Mouse (Mus musculus): ENCODE results near the gene Leng8. TPM values are rescaled to one million over a fixed set of nuclear protein-coding genes. Genes with fewer than 3 reads are reported as not detected.

Gene Leng8
- polyA plus RNA-seq, 1 experiment from 2014 or later: 59.0 TPM

DNA sequence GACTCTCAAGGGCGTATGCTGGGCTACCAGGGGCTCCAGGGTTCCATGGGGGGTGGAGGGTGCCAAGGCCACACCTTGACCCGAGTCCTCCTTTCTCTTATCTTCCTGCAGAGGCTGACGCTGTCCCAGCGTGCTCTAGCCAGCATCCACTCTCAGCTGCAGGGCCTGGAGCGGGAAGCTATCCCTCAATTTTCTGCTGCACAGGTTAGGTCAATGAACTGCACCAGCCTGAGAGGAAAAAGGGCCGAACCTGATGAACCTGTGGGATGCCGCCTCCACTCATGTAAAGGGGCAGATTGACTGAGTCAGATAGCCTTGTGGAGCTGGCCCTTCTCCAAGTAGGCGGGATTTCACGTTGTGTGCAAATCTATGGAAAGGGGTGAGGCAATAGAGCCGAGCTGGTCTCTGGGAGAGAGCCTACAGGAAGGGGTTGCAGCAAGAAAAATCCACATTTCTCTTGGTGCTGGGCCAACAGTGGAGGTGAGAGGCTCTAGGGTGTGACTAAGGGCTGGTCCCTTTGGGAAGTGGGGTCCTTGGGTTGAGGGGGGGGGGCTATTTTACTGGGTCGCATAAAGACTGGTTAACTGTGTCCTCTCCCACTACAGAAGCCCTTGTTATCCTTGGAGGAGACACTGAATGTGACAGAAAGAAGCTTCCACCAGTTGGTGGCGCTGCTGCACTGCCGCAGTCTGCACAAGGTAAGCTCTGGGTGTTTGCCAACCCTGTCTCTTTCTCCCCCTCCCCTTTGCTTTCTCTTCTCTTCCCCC, 6.0 kb upstream of the Leng8 start:
- H3K4me2 ChIP-seq: no peak overlapping the region
- no peak overlapping the region for H3K4me3 ChIP-seq
- no peaks in the 10 kb centered on the region for H3K27me3 ChIP-seq
- WGBS: 28% methylated on average over 13 of the region's 13 CpGs
- H3K36me3 ChIP-seq: no peaks in the 10 kb centered on the region
- H3K4me1 ChIP-seq: peaks cover 14% of the 10 kb centered on the region
- H3K9ac ChIP-seq: 0 out of 2 replicates have a peak overlapping the region, but pooled peaks have one; percentile 10
- peak; percentile 48 for ATAC-seq (ENCODE audit: borderline replicate concordance, extremely low read depth, low FRiP score, low TSS enrichment)
- no peak overlapping the region for H3K27ac ChIP-seq
- H3K9me3 ChIP-seq: no peaks in the 10 kb centered on the region

DNA sequence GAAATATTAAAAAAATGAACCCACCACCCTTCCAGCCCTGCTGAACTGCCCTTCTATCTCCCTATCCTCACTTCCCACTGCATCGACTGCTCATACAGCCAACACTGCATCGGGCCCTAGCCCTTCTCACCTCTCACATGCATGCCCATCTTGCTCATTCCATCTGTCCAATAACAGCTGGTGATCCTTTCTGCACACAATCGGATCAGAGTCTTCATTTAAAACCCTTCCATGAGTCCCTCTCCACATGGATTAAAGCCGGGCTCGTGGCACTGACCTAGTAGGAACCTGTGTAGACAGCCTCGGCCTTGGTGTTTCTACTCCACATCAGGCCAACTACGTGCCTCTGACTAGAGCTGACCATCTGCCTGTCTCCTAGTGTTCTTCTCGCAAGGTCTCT, 4.9 kb upstream of the Leng8 start:
- Histone ChIP-seq H3K27ac (no peak overlapping the region), H3K4me3 (no peak overlapping the region)
- WGBS: 82% methylated on average over 8 of the region's 8 CpGs

DNA sequence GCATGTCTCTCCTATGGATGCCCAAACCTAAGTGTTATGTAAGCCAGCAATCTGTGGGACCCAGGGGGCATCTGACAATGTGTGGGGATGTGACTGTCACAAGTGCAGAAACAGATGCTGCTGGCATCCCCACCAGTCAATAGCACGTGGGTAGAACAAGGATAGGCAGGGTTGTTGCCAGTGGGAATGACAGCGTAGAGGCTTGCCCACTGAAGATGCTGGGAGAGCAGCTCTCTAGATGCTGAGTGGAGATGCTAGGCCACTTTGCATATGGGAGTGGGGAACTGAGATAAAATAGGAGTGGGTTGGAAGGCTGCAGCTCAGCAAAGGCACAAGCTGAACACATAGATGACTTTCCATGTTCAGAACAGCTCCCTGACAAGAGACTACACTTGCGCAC, 4.3 kb upstream of the Leng8 start:
- Histone ChIP-seq H3K9ac (no peak overlapping the region), H3K4me1 (peaks cover 15% of the 10 kb centered on the region), H3K4me3 (no peak overlapping the region), H3K27ac (no peak overlapping the region), H3K36me3 (no peaks in the 10 kb centered on the region), H3K9me3 (no peaks in the 10 kb centered on the region), H3K27me3 (no peaks in the 10 kb centered on the region), H3K4me2 (no peak overlapping the region)
- ATAC-seq (ENCODE audit: borderline replicate concordance, extremely low read depth, low FRiP score, low TSS enrichment): no peak
- WGBS: 89% methylated on average over 3 of the region's 3 CpGs

More for the DNA sequence above, 4.9 kb upstream of the Leng8 start:
- Histone ChIP-seq H3K9ac (no peak overlapping the region), H3K4me2 (no peak overlapping the region), H3K36me3 (no peaks in the 10 kb centered on the region), H3K9me3 (no peaks in the 10 kb centered on the region), H3K4me1 (peaks cover 15% of the 10 kb centered on the region), H3K27me3 (no peaks in the 10 kb centered on the region)
- ATAC-seq (ENCODE audit: borderline replicate concordance, extremely low read depth, low FRiP score, low TSS enrichment): no peak

DNA sequence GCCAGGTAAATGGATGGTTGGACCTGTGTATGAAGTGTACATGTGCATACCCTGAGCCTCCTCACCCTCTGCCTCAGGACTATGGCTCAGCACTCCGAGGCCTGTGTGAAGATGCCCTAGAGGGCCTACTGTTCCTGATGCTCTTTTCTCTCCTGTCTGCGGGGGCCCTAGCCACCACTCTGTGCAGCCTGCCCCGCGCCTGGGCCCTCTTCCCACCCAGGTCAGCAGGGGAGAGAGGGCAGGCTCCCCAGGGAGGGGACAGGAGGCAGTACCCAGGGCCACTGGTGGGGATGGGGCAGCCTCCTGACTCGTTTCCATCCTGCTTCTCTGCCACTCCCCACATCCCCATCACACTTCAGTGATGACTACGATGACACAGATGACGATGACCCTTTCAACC, 3.8 kb upstream of the Leng8 start:
- H3K36me3 ChIP-seq: no peaks in the 10 kb centered on the region
- H3K27me3 ChIP-seq: no peaks in the 10 kb centered on the region
- no peaks in the 10 kb centered on the region for H3K9me3 ChIP-seq
- H3K9ac ChIP-seq: no peak overlapping the region
- no peak overlapping the region for H3K4me2 ChIP-seq
- WGBS: 77% methylated on average over 7 of the region's 7 CpGs
- H3K4me1 ChIP-seq: peaks cover 19% of the 10 kb centered on the region
- H3K27ac ChIP-seq: no peak overlapping the region
- no peak for ATAC-seq (ENCODE audit: borderline replicate concordance, extremely low read depth, low FRiP score, low TSS enrichment)
- no peak overlapping the region for H3K4me3 ChIP-seq

DNA sequence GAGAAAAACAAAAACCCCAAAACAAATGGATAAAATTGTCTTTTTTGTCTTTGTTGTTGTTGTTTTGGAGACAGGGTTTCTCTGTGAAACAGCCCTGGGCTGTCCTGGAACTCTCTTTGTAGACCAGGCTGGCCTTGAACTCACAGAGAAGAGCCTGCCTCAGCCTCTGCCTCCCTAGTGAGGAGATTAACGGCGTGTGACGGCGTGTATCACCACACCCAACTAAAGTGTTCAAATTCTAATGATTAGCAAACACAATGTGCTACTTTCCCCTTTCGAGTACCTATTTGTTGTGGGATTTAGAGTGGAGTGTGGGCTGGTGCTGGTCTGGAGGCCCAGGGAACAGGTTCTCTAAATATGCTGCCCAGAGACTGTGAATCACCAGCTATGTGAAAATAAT, 1.9 kb upstream of the Leng8 start:
- Histone ChIP-seq H3K9ac (no peak overlapping the region), H3K27me3 (no peaks in the 10 kb centered on the region), H3K36me3 (peaks cover 16% of the 10 kb centered on the region), H3K9me3 (no peaks in the 10 kb centered on the region), H3K4me2 (no peak overlapping the region), H3K4me3 (no peak overlapping the region), H3K4me1 (peaks cover 26% of the 10 kb centered on the region), H3K27ac (no peak overlapping the region)
- 78% methylated on average over 5 of the region's 5 CpGs for WGBS
- no peak for ATAC-seq (ENCODE audit: borderline replicate concordance, extremely low read depth, low FRiP score, low TSS enrichment)

DNA sequence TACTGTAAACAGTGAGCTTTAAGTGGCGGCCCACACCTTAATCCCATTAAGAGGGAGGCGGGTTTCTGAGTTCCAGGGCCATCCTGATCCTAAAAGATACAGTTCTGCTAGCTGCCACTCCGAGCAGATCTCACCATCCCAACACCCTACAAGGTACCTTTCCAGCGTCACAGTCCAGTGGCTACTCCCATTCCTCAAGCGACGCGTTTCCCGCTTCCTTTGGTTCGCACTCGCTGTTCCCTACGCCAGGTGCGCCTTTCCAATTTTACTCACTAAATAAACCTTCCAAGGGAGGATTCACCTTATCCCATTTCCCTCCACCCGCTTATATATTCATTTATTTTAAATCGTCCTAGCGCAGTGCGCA, 452 bp upstream of the Leng8 start:
- Histone ChIP-seq H3K4me1 (peaks cover 20% of the 10 kb centered on the region), H3K27ac (peak overlapping the region; percentile 71), H3K4me2 (peak overlapping the region; percentile 85), H3K4me3 (peak overlapping the region; percentile 92), H3K36me3 (peaks cover 31% of the 10 kb centered on the region), H3K9me3 (no peaks in the 10 kb centered on the region), H3K9ac (peak overlapping the region; percentile 73), H3K27me3 (no peaks in the 10 kb centered on the region)
- peak; percentile 10; the same call in 1 of the 2 replicates for ATAC-seq (ENCODE audit: borderline replicate concordance, extremely low read depth, low FRiP score, low TSS enrichment)
- under 1% methylated on average over 16 of the region's 16 CpGs for WGBS

DNA sequence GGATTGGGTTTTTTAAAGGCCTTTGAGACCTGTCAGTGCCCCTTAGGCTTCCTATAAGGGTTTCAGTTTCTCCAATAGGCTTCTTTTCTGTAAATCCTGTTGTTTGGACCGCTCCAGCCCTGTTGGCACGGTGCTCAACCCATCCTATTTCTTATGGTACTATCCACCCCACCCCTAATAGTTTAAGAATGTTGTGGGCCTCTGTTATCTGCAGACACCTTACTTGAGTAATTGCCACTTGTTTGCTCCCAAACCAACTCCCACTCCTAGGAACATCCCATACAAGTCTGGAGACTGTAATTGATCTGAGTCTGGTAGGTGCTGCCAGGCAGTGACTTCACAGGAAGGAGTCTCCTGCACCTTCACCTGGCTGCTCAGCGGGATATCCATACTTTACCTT, 907 bp downstream of the Leng8 start:
- H3K9ac ChIP-seq: peak overlapping the region; percentile 76
- no peaks in the 10 kb centered on the region for H3K27me3 ChIP-seq
- H3K4me3 ChIP-seq: peak overlapping the region; percentile 92
- peaks cover 44% of the 10 kb centered on the region for H3K36me3 ChIP-seq
- no peaks in the 10 kb centered on the region for H3K9me3 ChIP-seq
- peak overlapping the region; percentile 93; the same call in 1 of the 2 replicates for H3K27ac ChIP-seq
- 48% methylated on average over 3 of the region's 3 CpGs for WGBS
- ATAC-seq (ENCODE audit: borderline replicate concordance, extremely low read depth, low FRiP score, low TSS enrichment): no peak
- peak overlapping the region; percentile 85 for H3K4me2 ChIP-seq
- H3K4me1 ChIP-seq: peaks cover 18% of the 10 kb centered on the region

DNA sequence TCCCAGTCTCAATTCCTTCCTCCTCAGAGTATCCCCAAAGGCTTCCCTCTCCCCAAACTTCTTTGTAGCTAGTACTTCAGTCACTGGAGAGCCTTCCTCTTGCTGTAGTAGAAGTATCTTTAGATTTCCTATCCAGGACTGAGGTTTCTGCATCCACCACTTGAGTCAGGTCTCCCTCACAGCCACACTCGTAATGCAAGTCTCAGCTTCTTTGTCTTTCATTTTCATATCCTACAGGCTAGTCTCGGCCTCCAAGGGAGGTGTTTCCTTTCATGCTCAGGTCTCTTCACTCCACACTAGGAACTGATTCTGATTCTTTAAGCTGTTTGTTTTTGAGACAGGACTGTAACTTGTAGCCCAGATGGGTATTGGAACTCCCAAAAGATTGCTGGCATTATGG, 1.3 kb downstream of the Leng8 start:
- Histone ChIP-seq H3K4me2 (peak overlapping the region; percentile 85), H3K4me1 (peaks cover 18% of the 10 kb centered on the region), H3K27ac (no peak overlapping the region), H3K4me3 (peak overlapping the region; percentile 92), H3K36me3 (peaks cover 49% of the 10 kb centered on the region), H3K9me3 (no peaks in the 10 kb centered on the region), H3K9ac (peak overlapping the region; percentile 76; the same call in 1 of the 2 replicates), H3K27me3 (no peaks in the 10 kb centered on the region)
- 90% methylated on average over 2 of the region's 2 CpGs for WGBS
- ATAC-seq (ENCODE audit: borderline replicate concordance, extremely low read depth, low FRiP score, low TSS enrichment): no peak

DNA sequence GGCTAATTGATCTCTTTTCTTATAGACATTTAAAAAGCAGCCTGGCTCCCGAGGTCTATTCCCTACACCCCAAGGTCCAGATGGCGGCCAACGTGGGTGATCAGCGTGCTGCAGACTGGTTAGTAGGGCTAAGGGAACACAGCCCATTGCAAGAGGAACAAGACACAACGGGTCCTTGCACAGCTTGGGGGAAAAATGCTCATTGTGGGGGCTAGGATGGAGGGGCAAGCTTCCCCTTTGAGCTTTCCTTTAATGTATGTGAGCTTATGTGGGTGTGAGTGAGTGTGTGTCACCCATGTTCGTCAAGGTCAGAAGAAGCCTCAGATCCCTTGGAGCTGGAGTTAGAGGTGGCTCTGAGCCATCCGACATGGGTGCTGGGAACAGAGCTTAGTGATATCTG, 1.8 kb downstream of the Leng8 start:
- no peak for ATAC-seq (ENCODE audit: borderline replicate concordance, extremely low read depth, low FRiP score, low TSS enrichment)
- Histone ChIP-seq H3K9ac (no peak overlapping the region), H3K27ac (no peak overlapping the region), H3K4me1 (peaks cover 18% of the 10 kb centered on the region), H3K9me3 (no peaks in the 10 kb centered on the region), H3K27me3 (no peaks in the 10 kb centered on the region), H3K36me3 (peaks cover 54% of the 10 kb centered on the region), H3K4me2 (peak overlapping the region; percentile 85), H3K4me3 (peak overlapping the region; percentile 92; the same call in 1 of the 2 replicates)
- WGBS: 91% methylated on average over 7 of the region's 7 CpGs

DNA sequence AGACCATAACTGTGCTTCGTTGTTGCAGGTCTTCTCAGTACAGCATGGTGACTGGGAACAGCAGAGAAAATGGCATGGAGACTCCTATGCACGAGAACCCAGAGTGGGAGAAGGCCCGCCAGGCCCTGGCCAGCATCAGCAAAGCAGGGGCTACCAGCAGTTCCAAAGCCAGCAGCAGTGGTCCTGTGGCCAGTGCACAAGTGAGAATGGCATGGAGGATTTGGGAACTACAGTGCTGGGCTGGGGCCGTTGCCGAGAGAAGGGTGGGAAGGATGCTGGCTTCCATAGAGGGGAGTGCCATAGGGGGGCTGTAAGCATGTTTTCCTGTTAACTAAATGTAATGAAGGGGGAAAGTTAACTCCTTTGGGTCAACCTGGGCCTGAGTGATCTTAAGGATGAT, 2.6 kb downstream of the Leng8 start:
- H3K4me1 ChIP-seq: peaks cover 18% of the 10 kb centered on the region

DNA sequence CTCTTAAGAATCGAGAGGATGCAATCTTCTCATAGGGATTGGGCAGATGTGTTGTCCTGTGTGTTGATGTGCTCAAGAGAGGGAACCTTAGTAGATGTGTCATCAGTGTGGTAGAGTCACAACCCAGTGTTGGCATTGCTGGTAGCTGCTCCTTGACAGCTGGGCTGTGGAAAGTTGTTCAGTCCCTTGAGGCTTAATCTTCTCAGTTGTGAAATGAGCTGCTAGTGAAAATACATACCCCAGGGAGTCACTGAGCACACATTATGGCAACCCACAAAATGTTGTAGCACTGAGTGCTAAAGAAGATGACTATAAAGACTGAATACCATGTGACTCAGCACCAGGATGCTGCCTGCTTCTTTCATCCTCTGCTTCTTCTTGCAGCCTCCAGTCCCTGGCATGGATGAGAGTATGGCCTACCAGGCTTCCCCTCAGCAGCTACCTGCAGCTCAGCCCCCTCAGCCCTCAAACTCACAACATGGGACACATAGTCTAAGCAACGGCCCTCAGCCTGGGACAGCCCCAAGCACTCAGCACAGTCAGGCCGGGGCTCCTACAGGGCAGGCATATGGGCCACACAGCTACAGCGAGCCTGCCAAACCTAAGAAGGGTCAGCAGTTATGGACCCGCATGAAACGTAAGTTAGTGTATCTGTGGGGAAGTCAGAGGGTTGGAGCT, 4.9 kb downstream of the Leng8 start:
- WGBS: 92% methylated on average over 6 of the region's 6 CpGs
- Histone ChIP-seq H3K27me3 (no peaks in the 10 kb centered on the region), H3K9me3 (no peaks in the 10 kb centered on the region), H3K4me1 (peaks cover 11% of the 10 kb centered on the region), H3K4me2 (no peak overlapping the region), H3K9ac (no peak overlapping the region), H3K27ac (no peak overlapping the region), H3K4me3 (no peak overlapping the region), H3K36me3 (peaks cover 85% of the 10 kb centered on the region)
- no peak for ATAC-seq (ENCODE audit: borderline replicate concordance, extremely low read depth, low FRiP score, low TSS enrichment)

More for the DNA sequence above, 2.6 kb downstream of the Leng8 start:
- 95% methylated on average over 5 of the region's 5 CpGs for WGBS
- ATAC-seq (ENCODE audit: borderline replicate concordance, extremely low read depth, low FRiP score, low TSS enrichment): no peak
- Histone ChIP-seq H3K4me2 (no peak overlapping the region), H3K9ac (no peak overlapping the region), H3K9me3 (no peaks in the 10 kb centered on the region), H3K27me3 (no peaks in the 10 kb centered on the region), H3K27ac (no peak overlapping the region), H3K36me3 (peaks cover 61% of the 10 kb centered on the region), H3K4me3 (no peak overlapping the region)

DNA sequence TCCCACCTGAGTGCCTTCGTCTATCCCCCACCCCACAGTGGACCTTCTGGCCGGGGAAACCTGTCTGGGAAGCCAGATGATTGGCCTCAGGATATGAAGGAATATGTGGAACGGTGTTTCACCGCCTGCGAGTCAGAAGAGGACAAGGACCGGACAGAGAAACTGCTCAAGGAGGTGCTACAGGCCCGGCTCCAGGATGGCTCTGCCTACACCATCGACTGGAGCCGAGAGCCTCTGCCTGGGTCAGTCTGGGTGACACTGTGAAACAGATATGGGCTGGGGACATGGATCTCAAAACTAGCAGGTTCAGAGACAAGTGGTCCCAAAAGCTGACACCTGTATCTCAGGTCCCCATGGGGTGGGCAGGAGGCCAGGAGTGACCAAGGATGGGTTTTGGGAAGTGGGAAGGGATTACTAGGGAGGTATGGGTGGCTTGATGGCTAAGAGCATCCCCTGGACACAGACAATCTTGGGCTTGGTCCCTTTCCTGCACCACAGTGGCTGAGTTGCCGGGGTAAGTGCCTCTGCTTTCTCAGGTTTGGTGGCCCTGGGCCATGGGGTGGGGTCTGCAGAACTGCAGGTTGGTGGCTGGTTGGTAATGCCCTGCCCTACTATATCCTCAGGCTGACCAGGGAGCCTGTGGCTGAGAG, 6.1 kb downstream of the Leng8 start:
- ATAC-seq (ENCODE audit: borderline replicate concordance, extremely low read depth, low FRiP score, low TSS enrichment): no peak
- H3K4me2 ChIP-seq: no peak overlapping the region
- WGBS: 95% methylated on average over 10 of the region's 10 CpGs

More for the DNA sequence above, 6.1 kb downstream of the Leng8 start:
- Histone ChIP-seq H3K27ac (no peak overlapping the region), H3K9ac (no peak overlapping the region), H3K4me3 (no peak overlapping the region), H3K9me3 (no peaks in the 10 kb centered on the region), H3K36me3 (peaks cover 91% of the 10 kb centered on the region), H3K4me1 (peaks cover 15% of the 10 kb centered on the region), H3K27me3 (no peaks in the 10 kb centered on the region)
